Mouse (Mus musculus): ENCODE data around the gene Otud7b.
A peak's percentile ranks its signal among the peaks of the same experiment; 100 is the strongest.

Gene Otud7b

DNA sequence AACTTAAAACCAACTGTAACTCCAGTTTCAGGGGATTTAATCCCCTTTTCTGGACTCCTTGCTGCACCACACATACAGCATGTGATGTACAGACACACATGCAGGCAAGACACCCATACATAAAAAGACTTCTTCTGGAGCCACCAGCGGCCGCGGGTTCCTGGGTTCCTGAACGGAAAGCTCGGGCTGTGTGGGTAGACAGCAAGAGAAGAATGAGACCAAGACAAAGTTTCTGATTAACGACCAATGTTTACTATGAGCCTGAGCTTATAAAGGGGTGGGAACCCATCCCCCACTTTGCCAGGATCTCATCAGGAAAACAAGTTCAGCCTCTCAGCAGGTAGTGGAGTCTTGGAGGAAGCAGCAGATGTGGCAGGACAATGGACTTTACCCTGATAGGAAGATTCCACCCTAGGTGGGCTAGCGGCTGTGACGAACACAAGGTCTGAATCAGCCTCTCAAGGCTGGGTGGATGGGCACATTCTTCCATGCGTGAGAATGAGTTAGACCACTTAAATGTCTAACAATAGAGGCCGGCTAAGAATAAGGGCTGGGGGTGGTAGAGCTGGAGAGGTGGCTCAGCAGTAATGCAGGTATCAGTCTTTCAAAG, 20.1 kb upstream of the Otud7b start:
- DNase-seq (ENCODE audit: low spot score): no peak

DNA sequence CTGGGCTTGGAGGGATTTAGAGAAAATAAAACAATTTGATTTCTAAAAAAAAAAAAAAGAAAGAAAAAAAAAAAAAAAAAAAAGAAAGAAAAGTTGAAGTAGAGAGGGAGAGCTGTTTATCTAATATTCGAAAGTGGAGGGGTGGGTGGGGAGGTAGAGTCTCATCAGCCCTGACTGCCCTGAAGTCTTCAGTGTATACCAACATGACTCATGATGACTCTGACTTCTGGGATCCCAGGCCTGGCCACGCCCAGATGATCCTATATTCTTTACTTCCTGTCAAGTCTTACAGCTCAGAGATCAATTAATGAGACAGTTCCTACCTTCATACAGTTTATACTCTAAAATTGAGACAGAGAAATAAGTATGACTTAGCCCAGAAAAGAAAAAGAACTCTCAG, 17.1 kb upstream of the Otud7b start:
- DNase-seq (ENCODE audit: low spot score): no peak

- DNase-seq (ENCODE audit: low spot score): no peak
Observed at GRCm38 (mm10) chr3:96087801-96088200, 16.5 kb upstream of the Otud7b start.

DNA sequence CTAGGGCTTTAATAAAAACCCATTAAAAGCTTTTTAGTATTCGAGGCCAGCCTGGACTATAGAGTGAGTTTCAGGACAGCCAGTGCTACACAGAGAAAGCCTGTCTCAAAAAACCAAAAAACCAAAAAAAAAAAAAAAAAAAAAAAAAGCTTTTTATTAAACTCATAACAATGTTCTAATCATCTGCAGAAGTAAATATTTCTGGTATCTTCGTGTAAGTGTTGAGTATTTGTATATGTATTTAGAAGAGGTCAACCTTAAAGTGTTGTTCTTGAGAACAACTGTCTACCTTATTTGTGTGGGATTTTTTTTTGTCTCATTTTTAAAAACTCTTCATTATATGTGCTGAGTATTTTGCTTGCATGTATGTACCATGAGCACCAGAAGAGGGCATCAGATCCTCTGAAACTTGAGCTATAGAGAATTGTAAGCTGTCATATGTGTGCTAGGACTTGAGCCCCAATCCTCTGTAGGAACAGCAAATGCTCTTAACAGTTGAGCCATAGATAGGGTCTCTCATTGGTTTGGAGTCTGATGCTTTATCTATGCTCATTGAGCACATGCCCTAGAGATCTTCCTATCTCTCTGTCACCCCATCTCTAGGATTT, 14.3 kb upstream of the Otud7b start:
- no peak for DNase-seq (ENCODE audit: low spot score)

DNA sequence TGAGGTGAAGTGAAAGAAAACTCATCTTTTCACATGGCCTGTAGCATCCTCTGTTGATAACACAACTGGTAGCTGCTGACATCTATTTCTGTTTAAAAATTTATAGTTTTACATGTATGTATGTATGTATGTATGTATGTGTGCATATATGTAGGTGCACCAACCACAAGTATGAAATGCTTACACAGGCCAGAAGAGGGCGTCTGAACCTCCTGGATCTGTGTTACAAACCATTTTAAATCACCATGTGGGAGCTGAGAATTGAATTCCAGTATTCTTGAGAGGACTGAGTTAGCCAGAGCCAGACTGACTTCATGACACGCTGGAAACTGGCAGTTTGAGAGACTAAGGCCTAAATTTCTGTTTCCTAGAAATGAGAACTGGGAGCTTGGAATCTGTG, 13.2 kb upstream of the Otud7b start:
- DNase-seq (ENCODE audit: low spot score): no peak

DNA sequence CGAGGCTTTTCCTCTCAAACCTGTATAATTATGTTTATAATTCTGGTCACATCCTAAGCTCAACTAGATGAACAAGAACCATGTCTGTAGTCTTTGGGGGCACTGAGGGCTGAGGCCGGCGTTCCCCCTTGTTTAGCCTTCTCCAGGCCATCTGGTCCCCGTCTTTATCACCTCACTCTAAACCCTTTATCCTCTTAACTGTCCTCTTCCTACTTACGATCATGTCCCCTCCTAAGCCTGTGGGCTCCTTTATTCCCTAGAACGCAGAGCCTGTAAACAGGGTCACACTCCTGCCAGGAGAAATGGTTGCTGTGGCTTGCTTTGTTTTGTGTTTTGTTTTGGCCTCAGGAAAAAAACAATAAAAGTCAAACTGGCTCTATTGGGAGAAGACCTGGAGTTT, 12.4 kb upstream of the Otud7b start:
- no peak for DNase-seq (ENCODE audit: low spot score)

DNA sequence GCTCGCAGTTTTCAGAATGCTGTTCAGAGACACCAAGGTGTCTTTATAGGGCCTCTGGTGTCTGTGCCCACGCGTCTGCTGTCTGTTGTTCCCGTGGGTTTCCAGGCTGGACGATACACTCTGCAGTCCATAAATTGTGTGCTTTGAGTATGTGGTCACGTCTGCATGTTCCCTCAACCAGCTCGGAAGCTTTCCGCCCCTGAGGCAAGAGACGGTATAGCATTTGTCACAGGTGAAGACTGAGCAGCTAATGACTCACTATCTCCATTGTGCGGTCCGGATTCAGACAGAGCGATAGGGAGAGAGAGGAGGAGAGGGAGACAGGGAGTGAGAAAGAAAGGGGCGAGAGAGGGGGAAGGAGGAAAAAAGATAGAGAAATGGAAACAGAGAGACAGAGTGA, 10.8 kb upstream of the Otud7b start:
- DNase-seq (ENCODE audit: low spot score): no peak

GRCm38 (mm10) chr3:96094203-96094602, 10.1 kb upstream of the Otud7b start:
- no peak for DNase-seq (ENCODE audit: low spot score)

GRCm38 (mm10) chr3:96098168-96098567, 6.2 kb upstream of the Otud7b start:
- no peak for DNase-seq (ENCODE audit: low spot score)

- DNase-seq (ENCODE audit: low spot score): no peak
Observed at GRCm38 (mm10) chr3:96098616-96099267, 5.6 kb upstream of the Otud7b start.

- DNase-seq (ENCODE audit: low spot score): peak; percentile 35
Observed at GRCm38 (mm10) chr3:96102100-96102872, 2.0 kb upstream of the Otud7b start.

- no peak for DNase-seq (ENCODE audit: low spot score)
Observed at GRCm38 (mm10) chr3:96103901-96104260, 446 bp upstream of the Otud7b start.

DNA sequence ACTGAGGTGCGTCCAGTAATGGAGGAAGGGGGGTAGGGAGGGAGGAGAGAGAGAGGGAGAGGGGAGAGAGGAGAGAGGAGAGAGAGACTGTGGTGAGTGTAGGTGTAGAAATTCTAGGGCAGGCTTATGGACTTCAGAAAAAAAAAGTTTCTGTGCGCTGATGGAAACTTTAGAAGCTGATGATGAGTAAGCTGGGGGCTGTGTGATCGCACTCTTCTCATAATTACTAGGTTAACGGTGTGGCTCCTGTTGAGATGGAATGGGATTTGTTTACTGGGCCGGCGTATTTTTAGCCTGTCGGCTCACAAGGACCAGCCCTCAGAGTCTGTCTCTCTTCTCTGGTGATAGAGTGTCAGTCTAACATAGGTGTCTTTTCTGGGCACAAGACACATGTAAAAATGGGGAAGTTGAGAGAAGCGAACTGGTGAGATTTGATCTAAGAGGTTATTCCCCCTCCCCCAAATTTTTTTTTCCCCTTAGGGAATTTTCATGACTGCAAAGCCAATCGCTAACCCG, 963 bp downstream of the Otud7b start:
- no peak for DNase-seq (ENCODE audit: low spot score)

GRCm38 (mm10) chr3:96106151-96106550, 1.8 kb downstream of the Otud7b start:
- DNase-seq (ENCODE audit: low spot score): no peak

DNA sequence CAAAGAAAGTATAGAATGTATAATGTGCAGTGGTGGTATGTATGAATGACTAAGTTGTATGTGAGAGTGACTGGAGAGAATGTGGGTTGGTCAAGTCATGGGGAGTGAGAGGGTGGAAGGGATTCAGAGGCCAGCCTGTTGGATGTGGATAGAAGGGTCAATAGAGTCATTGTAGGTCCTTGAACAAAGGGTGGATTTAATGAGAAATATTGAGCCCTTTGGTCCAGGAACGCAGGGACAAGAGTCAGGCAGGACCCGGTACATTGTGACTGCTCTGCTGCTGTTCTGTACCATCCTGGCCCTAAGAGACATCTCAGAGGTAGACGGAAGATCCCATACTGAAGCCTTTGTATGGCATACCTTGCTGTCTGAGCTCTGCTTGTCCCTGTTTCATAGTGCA, 4.0 kb downstream of the Otud7b start:
- DNase-seq (ENCODE audit: low spot score): no peak

- DNase-seq (ENCODE audit: low spot score): no peak
Observed at GRCm38 (mm10) chr3:96113251-96113650, 8.9 kb downstream of the Otud7b start.

DNA sequence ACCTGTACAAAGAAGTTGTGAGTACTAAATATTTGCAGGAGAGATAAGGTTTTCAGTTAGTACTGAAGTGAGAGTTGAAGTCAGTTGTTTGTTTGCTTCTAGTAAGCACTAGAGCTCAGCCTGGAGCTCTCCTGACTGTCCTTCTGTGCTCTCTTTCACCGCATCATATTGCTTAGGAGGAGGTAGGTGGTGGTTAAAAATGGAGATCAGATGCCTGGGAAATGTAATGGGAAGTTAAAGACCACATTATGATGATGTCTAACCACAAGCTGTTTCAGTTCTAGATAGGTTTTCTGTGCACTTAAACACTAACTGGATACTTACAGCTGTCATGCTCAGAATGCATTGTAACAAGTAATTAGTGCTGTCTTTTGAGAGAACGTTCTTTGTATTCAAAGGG, 13.8 kb downstream of the Otud7b start:
- no peak for DNase-seq (ENCODE audit: low spot score)

GRCm38 (mm10) chr3:96118702-96119101, 14.4 kb downstream of the Otud7b start:
- DNase-seq (ENCODE audit: low spot score): no peak

- no peak for DNase-seq (ENCODE audit: low spot score)
Observed at GRCm38 (mm10) chr3:96124235-96124634, 19.9 kb downstream of the Otud7b start.

DNA sequence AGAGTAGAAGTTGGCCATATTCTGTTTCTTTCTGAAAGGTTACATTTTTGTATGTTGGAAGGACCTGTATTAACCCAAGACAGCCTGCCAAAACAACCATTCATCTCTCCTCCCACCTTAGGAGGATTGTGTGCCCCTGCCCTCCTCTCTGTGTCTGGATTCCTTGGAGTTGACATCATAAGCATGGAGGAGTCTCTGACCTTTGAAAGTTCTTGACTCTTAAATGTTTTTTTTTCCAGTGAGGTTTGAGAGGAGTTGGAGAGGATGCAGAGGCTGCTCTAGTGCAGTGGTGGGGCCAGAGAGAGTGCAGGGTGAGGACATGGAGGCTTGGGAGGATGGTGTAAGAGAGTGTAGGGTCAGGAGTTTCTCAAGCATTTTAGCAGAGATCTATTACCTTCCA, 23.8 kb downstream of the Otud7b start:
- no peak for DNase-seq (ENCODE audit: low spot score)

DNA sequence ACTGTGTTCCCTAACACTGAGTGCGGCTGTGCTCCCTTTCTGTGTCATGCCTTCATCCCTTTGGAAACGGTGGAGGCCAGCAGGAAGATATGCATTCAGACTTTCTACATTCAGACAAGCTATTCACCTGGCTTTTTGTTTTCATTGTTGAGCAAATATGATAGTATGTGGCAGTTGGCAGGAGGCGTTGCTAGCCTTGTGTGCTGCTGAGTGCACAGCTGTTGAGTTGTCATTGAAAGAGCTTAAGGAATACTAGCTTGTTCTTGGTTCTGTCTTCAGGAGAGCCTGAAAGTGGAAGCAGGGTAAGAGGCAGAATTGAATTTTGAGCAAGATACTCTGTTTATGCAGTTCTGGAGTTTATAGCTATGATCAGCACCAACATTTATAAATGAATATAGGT, 28.2 kb downstream of the Otud7b start:
- DNase-seq (ENCODE audit: low spot score): no peak

DNA sequence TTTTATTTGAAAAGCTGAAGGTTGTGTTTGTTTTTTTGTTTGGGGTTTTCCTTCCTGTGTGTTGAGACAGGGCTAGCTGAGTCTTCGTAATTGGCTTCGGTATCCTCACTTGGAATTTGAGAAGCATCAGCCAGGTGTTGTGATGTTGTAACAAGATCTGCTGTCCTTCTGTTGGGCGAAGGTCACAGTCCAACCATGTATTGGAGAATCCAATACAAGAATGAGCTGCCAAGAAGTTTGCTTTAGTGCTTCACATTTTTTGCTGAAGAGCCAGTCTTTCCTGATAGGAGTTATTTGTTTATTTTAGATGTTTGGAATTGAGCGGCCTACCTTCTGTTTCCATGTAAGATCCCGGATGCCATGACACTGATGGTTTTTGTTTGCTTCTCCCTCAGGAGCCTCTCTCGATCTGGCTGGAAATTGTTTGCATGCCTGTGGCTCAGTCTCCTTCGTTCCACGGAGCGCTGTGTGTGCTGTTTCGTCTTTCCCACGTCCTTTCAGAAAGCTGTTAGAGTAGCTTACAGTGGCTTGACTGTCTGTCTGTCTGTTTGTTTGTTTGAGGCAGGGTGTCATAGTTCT, 29.1 kb downstream of the Otud7b start:
- no peak for DNase-seq (ENCODE audit: low spot score)
